Mouse (Mus musculus): Measurements from ENCODE around the gene Pitpnc1. TPM values are rescaled to one million over a fixed set of nuclear protein-coding genes. Genes with fewer than 3 reads are reported as not detected.

The Pitpnc1 gene
- polyA plus RNA-seq, 1 experiment from 2014 or later, result 9.1 TPM

- DNase-seq, result peak; percentile 84
- TF ChIP-seq CTCF (IDR thresholded peaks at IDR 0.05; ENCODE audit: low read depth), result peak; percentile 97
- TF ChIP-seq EP300 (IDR thresholded peaks at IDR 0.05; ENCODE audit: low read depth), result no peak
- H3K9me3 ChIP-seq (ENCODE audit: low read length), result no peaks in the 10 kb centered on the region
- H3K9ac ChIP-seq (replicated peaks), result peak overlapping the region; percentile 90
- H3K4me3 ChIP-seq (ENCODE audit: low read depth, low read length), result peak overlapping the region; percentile 89
- H3K4me2 ChIP-seq (ENCODE audit: low read depth, low read length), result peak overlapping the region; percentile 86
- H3K4me1 ChIP-seq (ENCODE audit: insufficient read depth), result peaks cover 32% of the 10 kb centered on the region
- H3K27ac ChIP-seq (ENCODE audit: low read depth), result peak overlapping the region; percentile 96
- under 1% methylated on average over 30 of the region's 38 CpGs for WGBS (ENCODE audit: insufficient replicate concordance)
- H3K36me3 ChIP-seq (replicated peaks; ENCODE audit: insufficient read depth, low read length), result no peaks in the 10 kb centered on the region
- peak; percentile 62 for ATAC-seq
- no peaks in the 10 kb centered on the region for H3K27me3 ChIP-seq (ENCODE audit: insufficient read depth, low read length)
Observed at GRCm38 (mm10) chr11:107469031-107469522, 1.4 kb downstream of the Pitpnc1 start.

- peak overlapping the region; percentile 90 for H3K9ac ChIP-seq (replicated peaks)
- peak overlapping the region; percentile 89 for H3K4me3 ChIP-seq (ENCODE audit: low read depth, low read length)
- H3K27ac ChIP-seq (ENCODE audit: low read depth), result peak overlapping the region; percentile 96
- H3K4me1 ChIP-seq (ENCODE audit: insufficient read depth), result peaks cover 32% of the 10 kb centered on the region
- H3K36me3 ChIP-seq (replicated peaks; ENCODE audit: insufficient read depth, low read length), result no peaks in the 10 kb centered on the region
- TF ChIP-seq CTCF (IDR thresholded peaks at IDR 0.05; ENCODE audit: low read depth) (no peak), EP300 (IDR thresholded peaks at IDR 0.05; ENCODE audit: low read depth) (peak; percentile 82)
- peak; percentile 50 for ATAC-seq
- H3K4me2 ChIP-seq (ENCODE audit: low read depth, low read length), result peak overlapping the region; percentile 86
- DNase-seq, result peak; percentile 64
- 10% methylated on average over 16 of the region's 16 CpGs for WGBS (ENCODE audit: insufficient replicate concordance)
- H3K9me3 ChIP-seq (ENCODE audit: low read length), result no peaks in the 10 kb centered on the region
- H3K27me3 ChIP-seq (ENCODE audit: insufficient read depth, low read length), result no peaks in the 10 kb centered on the region
Observed at GRCm38 (mm10) chr11:107468252-107469030, 2.1 kb downstream of the Pitpnc1 start.

- H3K4me3 ChIP-seq (ENCODE audit: low read depth, low read length), result no peak overlapping the region
- DNase-seq, result no peak
- H3K9ac ChIP-seq (replicated peaks), result peak overlapping the region; percentile 4; the same call in 1 of the 2 replicates
Observed at GRCm38 (mm10) chr11:107466611-107467391, 3.7 kb downstream of the Pitpnc1 start.

GRCm38 (mm10) chr11:107465969-107466368 lies 4.5 kb downstream of the Pitpnc1 start:
- no peaks in the 10 kb centered on the region for H3K27me3 ChIP-seq (ENCODE audit: insufficient read depth, low read length)
- H3K9me3 ChIP-seq (ENCODE audit: low read length), result no peaks in the 10 kb centered on the region
- ATAC-seq (no peak), DNase-seq (no peak)
- 20% methylated on average over 1 of the region's 1 CpGs for WGBS (ENCODE audit: insufficient replicate concordance)
- no peak overlapping the region for H3K4me3 ChIP-seq (ENCODE audit: low read depth, low read length)
- peak overlapping the region; percentile 73 for H3K27ac ChIP-seq (ENCODE audit: low read depth)
- TF ChIP-seq CTCF (IDR thresholded peaks at IDR 0.05; ENCODE audit: low read depth) (no peak), EP300 (IDR thresholded peaks at IDR 0.05; ENCODE audit: low read depth) (no peak)
- no peaks in the 10 kb centered on the region for H3K36me3 ChIP-seq (replicated peaks; ENCODE audit: insufficient read depth, low read length)
- H3K9ac ChIP-seq (replicated peaks), result no peak overlapping the region; the same call in 1 of the 2 replicates
- peaks cover 28% of the 10 kb centered on the region for H3K4me1 ChIP-seq (ENCODE audit: insufficient read depth)
- peak overlapping the region; percentile 46 for H3K4me2 ChIP-seq (ENCODE audit: low read depth, low read length)

More at GRCm38 (mm10) chr11:107466611-107467391, 3.7 kb downstream of the Pitpnc1 start:
- Histone ChIP-seq H3K36me3 (replicated peaks; ENCODE audit: insufficient read depth, low read length) (no peaks in the 10 kb centered on the region), H3K4me2 (ENCODE audit: low read depth, low read length) (peak overlapping the region; percentile 46), H3K27ac (ENCODE audit: low read depth) (peak overlapping the region; percentile 73), H3K27me3 (ENCODE audit: insufficient read depth, low read length) (no peaks in the 10 kb centered on the region), H3K9me3 (ENCODE audit: low read length) (no peaks in the 10 kb centered on the region), H3K4me1 (ENCODE audit: insufficient read depth) (peaks cover 29% of the 10 kb centered on the region)
- TF ChIP-seq EP300 (IDR thresholded peaks at IDR 0.05; ENCODE audit: low read depth) (no peak), CTCF (IDR thresholded peaks at IDR 0.05; ENCODE audit: low read depth) (no peak)
- WGBS (ENCODE audit: insufficient replicate concordance), result 45% methylated on average over 6 of the region's 6 CpGs
- ATAC-seq, result no peak

GRCm38 (mm10) chr11:107465041-107465440 lies 5.5 kb downstream of the Pitpnc1 start:
- Histone ChIP-seq H3K9me3 (ENCODE audit: low read length) (no peaks in the 10 kb centered on the region), H3K27me3 (ENCODE audit: insufficient read depth, low read length) (no peaks in the 10 kb centered on the region), H3K27ac (ENCODE audit: low read depth) (0 out of 2 replicates have a peak overlapping the region, but pooled peaks have one; percentile 13), H3K4me3 (ENCODE audit: low read depth, low read length) (no peak overlapping the region), H3K9ac (replicated peaks) (no peak overlapping the region), H3K36me3 (replicated peaks; ENCODE audit: insufficient read depth, low read length) (0 out of 2 replicates have a peak, but pooled peaks cover under 1% of the 10 kb centered on the region), H3K4me2 (ENCODE audit: low read depth, low read length) (no peak overlapping the region), H3K4me1 (ENCODE audit: insufficient read depth) (peaks cover 26% of the 10 kb centered on the region)
- no peak for TF ChIP-seq EP300 (IDR thresholded peaks at IDR 0.05; ENCODE audit: low read depth)
- TF ChIP-seq CTCF (IDR thresholded peaks at IDR 0.05; ENCODE audit: low read depth), result no peak; the same call in 1 of the 2 replicates
- WGBS (ENCODE audit: insufficient replicate concordance), result 85% methylated on average over 4 of the region's 4 CpGs
- ATAC-seq, result no peak
- no peak for DNase-seq

- H3K4me2 ChIP-seq (ENCODE audit: low read depth, low read length), result no peak overlapping the region
- no peak for ATAC-seq
Observed at GRCm38 (mm10) chr11:107464141-107464540, 6.4 kb downstream of the Pitpnc1 start.

More at GRCm38 (mm10) chr11:107464141-107464540, 6.4 kb downstream of the Pitpnc1 start:
- Histone ChIP-seq H3K9ac (replicated peaks) (no peak overlapping the region), H3K9me3 (ENCODE audit: low read length) (no peaks in the 10 kb centered on the region), H3K4me1 (ENCODE audit: insufficient read depth) (peaks cover 26% of the 10 kb centered on the region), H3K4me3 (ENCODE audit: low read depth, low read length) (no peak overlapping the region), H3K36me3 (replicated peaks; ENCODE audit: insufficient read depth, low read length) (0 out of 2 replicates have a peak, but pooled peaks cover 2% of the 10 kb centered on the region), H3K27ac (ENCODE audit: low read depth) (no peak overlapping the region), H3K27me3 (ENCODE audit: insufficient read depth, low read length) (no peaks in the 10 kb centered on the region)
- TF ChIP-seq CTCF (IDR thresholded peaks at IDR 0.05; ENCODE audit: low read depth) (no peak), EP300 (IDR thresholded peaks at IDR 0.05; ENCODE audit: low read depth) (no peak)
- WGBS (ENCODE audit: insufficient replicate concordance), result 54% methylated on average over 6 of the region's 6 CpGs
- DNase-seq, result no peak
